Mouse (Mus musculus) small intestine, adult 2 months (tissue): ENCODE results near the gene Sdhb.

Experiments used
- CTCF ChIP-seq: fragments of 200-500 bp; IDR thresholded peaks from 2 replicates; pipeline ENCODE4 v1.5.1; 2012; ENCODE audit warnings: low read depth, mild to moderate bottlenecking, control low read depth, inconsistent platforms, low read length, moderate library complexity, mixed read lengths; ENCODE audit not compliant: insufficient replicate concordance, insufficient read length; ENCODE audit errors: extremely low read depth
- POLR2A ChIP-seq: fragments of 200-500 bp; IDR thresholded peaks from 2 replicates; pipeline ENCODE4 v1.6.1; 2012; ENCODE audit warnings: low read depth, mild to moderate bottlenecking, control low read depth, inconsistent platforms, low read length, moderate library complexity

DNA sequence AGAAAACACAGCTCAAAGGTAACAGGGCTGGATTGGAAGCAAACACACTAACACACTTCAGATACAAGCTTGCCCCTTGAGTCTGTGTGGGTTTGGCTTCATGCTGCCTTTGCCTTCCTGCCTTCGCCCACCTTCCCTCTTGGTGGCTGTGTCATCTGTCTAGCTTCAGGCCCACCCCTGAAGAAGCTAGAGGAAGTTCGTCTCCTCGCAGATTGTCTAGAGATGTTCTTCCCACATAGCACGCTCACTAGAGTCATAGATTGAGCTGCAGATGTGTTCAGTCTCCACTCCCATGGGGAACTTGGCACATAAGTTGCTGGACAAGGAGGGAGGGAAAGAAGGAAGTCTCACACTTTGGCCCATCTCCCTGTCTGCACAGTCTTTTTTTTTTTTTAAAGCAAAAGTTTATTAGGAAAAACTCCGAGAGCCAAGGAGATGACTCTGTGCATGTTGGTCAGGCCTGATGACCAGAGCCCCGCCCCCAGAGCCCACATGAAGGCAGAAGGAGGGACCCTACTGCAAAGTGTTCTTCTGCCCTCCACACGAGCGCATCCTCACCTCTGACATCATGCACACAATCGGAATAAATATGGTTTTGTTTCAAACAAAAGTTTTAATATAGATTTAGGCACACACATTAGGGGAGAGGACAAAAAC lies 3.1 kb downstream of the Sdhb start:
- TF ChIP-seq POLR2A: no peak
- TF ChIP-seq CTCF: no peak
